Mouse (Mus musculus) cortical plate, adult 2 months (tissue): ENCODE results near the gene Zfp638.

Source experiments
- CTCF ChIP-seq: fragments of 200-500 bp; IDR thresholded peaks from 2 replicates; pipeline ENCODE4 v1.5.1; 2011; ENCODE audit warnings: mild to moderate bottlenecking, control low read depth, low read length; ENCODE audit not compliant: insufficient read depth; ENCODE audit errors: extremely low read depth
- POLR2A ChIP-seq: fragments of 200-500 bp; IDR thresholded peaks from 2 replicates; pipeline ENCODE4 v1.6.1; 2011; ENCODE audit warnings: mild to moderate bottlenecking, low read length, control low read depth; ENCODE audit not compliant: insufficient read depth; ENCODE audit errors: extremely low read depth

DNA sequence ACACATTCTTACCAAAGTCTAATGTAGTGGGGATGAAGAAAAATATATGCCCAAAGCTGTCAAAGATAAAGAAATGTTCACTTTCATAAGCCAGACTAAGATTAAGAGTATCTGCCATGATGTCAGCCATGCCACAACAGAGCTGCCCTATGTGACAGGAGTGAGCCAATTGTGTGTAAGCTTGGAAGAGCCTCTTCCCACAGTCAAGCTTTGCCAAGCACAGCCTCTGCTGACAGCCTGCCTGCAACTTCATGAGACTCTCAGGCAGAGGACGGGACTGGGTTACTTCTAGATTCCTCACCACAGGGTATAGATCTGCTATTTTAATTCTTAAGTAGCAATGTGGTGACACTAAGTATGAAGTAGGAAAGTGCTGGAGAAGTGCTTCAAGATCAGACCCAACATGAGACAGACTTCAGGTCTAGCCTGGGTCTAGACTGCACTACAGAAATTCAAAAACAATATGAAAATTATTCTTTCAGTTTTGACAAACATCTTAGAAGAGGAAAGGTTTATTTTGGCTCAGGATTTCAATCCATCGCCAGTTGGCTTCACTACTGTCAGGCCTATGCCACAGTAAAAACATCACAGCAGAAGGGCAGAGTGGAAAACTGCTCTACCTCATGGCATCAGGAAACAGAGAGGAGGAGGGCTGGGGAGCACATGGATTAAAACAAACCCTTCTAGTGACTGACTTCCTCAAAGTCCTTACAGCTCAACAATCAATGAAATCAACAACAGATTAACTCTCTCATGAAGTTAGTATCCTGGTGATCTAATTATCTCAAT is 46.0 kb upstream of the Zfp638 start:
- no peak for TF ChIP-seq CTCF
- no peak for TF ChIP-seq POLR2A
